In genomic region chr14:45422371-45422770, GRCm38 (mm10) we compare ENCODE assay signal across 17 mouse cellular contexts. TPM values are rescaled to one million over a fixed set of nuclear protein-coding genes. Genes with fewer than 3 reads are reported as not detected.
DNase-seq lines count a peak whose midpoint lies in the region; ATAC-seq and TF ChIP-seq lines count a peak whose summit lies in the region.
"Had no signal": no experiment of that assay in that cellular context is flagged by ENCODE, and none has a peak within 500 bp of the region (broad histone marks: within the 10 kb centered on the region; RNA-seq: fewer than 3 reads in every experiment).

No protein-coding gene starts in this region.

- intact Hi-C loops in left cerebral cortex, postnatal 10 days (cut with DNase I) = loop anchor here (5.0 to 10.0 kb wide), 4 partner anchors 120 to 350 kb away; no protein-coding TSS in a partner anchor

- DNase-seq in cerebellum, adult 11 months = peak; percentile 8
- DNase-seq in left cerebral cortex, adult 11 months (ENCODE audit: low spot score) = peak; percentile 35
- DNase-seq in left cerebral cortex, postnatal 10 days (ENCODE audit: extremely low spot score in 1 of 2, low spot score in 2 of 2) = no peak
- DNase-seq in MN1 (ENCODE audit: low spot score) = peak; percentile 37
- DNase-seq in layer of hippocampus, adult 2 months (ENCODE audit: low spot score in 2 of 2) = peak in 1 of 2 experiments; percentile 19
- DNase-seq in natural killer cell, adult 2 months (ENCODE audit: low spot score in 2 of 2) = no peak
- DNase-seq in frontal cortex, postnatal 25 days (ENCODE audit: low spot score in 2 of 2) = no peak
- DNase-seq: B cell, adult 2 months; embryo, embryonic 11 days; heart, adult 2 months; heart, postnatal 36 days; kidney, adult 11 months; liver; midbrain, embryonic 14.5 days; thymus, adult 18-20 months had no signal

- ATAC-seq in cerebellum, adult (ENCODE audit: insufficient number of reproducible peaks, low FRiP score, low TSS enrichment) = no peak
- ATAC-seq: lung, postnatal 0 days had no signal

- TF ChIP-seq CTCF in layer of hippocampus, adult 2 months (conservative IDR thresholded peaks at IDR 0.05) = no peak

- no peak overlapping the region for H3K4me3 ChIP-seq in layer of hippocampus, adult 2 months
- H3K4me3 ChIP-seq: heart, adult 2 months had no signal

- 0 out of 2 replicates have a peak overlapping the region, but pooled peaks have one; percentile 24 for H3K27ac ChIP-seq in layer of hippocampus, adult 2 months
- H3K27ac ChIP-seq: heart, adult 2 months had no signal

RNA-seq across cellular contexts. Expression of gene Gnpnat1, which starts 17.7 kb away (rescaled TPM):
- 10 to 100 TPM; 13.0 to 16.3 TPM for total RNA-seq in left cerebral cortex, postnatal 10 days (2021)
- 10 to 100 TPM; 18.4 to 19.3 TPM for total RNA-seq in layer of hippocampus, adult 2 months (2021)

Comparison
In these comparisons a context has a peak if more than half of its experiments do, and no peak if none do; other contexts are left out.
1. DNase-seq: peak in cerebellum, adult 11 months (single experiment), left cerebral cortex, adult 11 months (single experiment) and MN1 (single experiment); none in left cerebral cortex, postnatal 10 days (0 of 2), natural killer cell, adult 2 months (0 of 2) and frontal cortex, postnatal 25 days (0 of 2).